Mouse (Mus musculus): ENCODE results near the gene Crip2. TPM values are rescaled to one million over a fixed set of nuclear protein-coding genes. Genes with fewer than 3 reads are reported as not detected.

The Crip2 gene
- total RNA-seq (2021) = 1,000 to 10,000 TPM; 1,259 to 1,405 TPM

- intact Hi-C loops (cut with DNase I) = loop anchor here (1.0 kb wide), 1 partner anchor 23 kb away; no protein-coding TSS in a partner anchor
- DNase-seq = peak; percentile 95 to 97
Observed at GRCm38 (mm10) chr12:113139908-113140615, at the start of gene Crip2. Gene Crip2 (plus strand): TSS chr12:113140236.

GRCm38 (mm10) chr12:113097040-113097439, 43.0 kb upstream of the Crip2 start:
- intact Hi-C loops (cut with DNase I) = no loop called here
- DNase-seq = no peak

GRCm38 (mm10) chr12:113097749-113098281, 42.2 kb upstream of the Crip2 start, which contains the start of gene Mta1:
Gene Mta1 (plus strand): TSS chr12:113098278.
- DNase-seq = peak; percentile 45 to 59
- intact Hi-C loops (cut with DNase I) = no loop called here

- intact Hi-C loops (cut with DNase I) = no loop called here
- DNase-seq = peak; percentile 45 to 48
Observed at GRCm38 (mm10) chr12:113098530-113099151, 41.4 kb upstream of the Crip2 start.

- intact Hi-C loops (cut with DNase I) = no loop called here
Observed at GRCm38 (mm10) chr12:113099470-113100237, 40.4 kb upstream of the Crip2 start.

GRCm38 (mm10) chr12:113100448-113101076, 39.5 kb upstream of the Crip2 start:
- DNase-seq = peak; percentile 69 to 70
- intact Hi-C loops (cut with DNase I) = no loop called here

More at GRCm38 (mm10) chr12:113099470-113100237, 40.4 kb upstream of the Crip2 start:
- no peak for DNase-seq

- intact Hi-C loops (cut with DNase I) = no loop called here
- no peak for DNase-seq
Observed at GRCm38 (mm10) chr12:113101251-113101960, 38.6 kb upstream of the Crip2 start.

- peak; percentile 63 to 77 for DNase-seq
- intact Hi-C loops (cut with DNase I) = loop anchor here (2.0 kb wide), 1 partner anchor 98 kb away; no protein-coding TSS in a partner anchor
Observed at GRCm38 (mm10) chr12:113102461-113102860, 37.6 kb upstream of the Crip2 start.

- intact Hi-C loops (cut with DNase I) = loop anchor here (2.0 kb wide), 1 partner anchor 99 kb away; no protein-coding TSS in a partner anchor
- no peak for DNase-seq
Observed at GRCm38 (mm10) chr12:113103846-113104451, 36.1 kb upstream of the Crip2 start.

- intact Hi-C loops (cut with DNase I) = no loop called here
- DNase-seq = no peak
Observed at GRCm38 (mm10) chr12:113106386-113106785, 33.6 kb upstream of the Crip2 start.

GRCm38 (mm10) chr12:113107431-113108124, 32.5 kb upstream of the Crip2 start:
- intact Hi-C loops (cut with DNase I) = no loop called here

GRCm38 (mm10) chr12:113108528-113109283, 31.3 kb upstream of the Crip2 start:
- DNase-seq = no peak
- intact Hi-C loops (cut with DNase I) = no loop called here

More at GRCm38 (mm10) chr12:113107431-113108124, 32.5 kb upstream of the Crip2 start:
- DNase-seq = no peak

- no peak for DNase-seq
- intact Hi-C loops (cut with DNase I) = no loop called here
Observed at GRCm38 (mm10) chr12:113109801-113110200, 30.2 kb upstream of the Crip2 start.

GRCm38 (mm10) chr12:113114141-113114540, 25.9 kb upstream of the Crip2 start:
- no peak for DNase-seq
- intact Hi-C loops (cut with DNase I) = no loop called here

- intact Hi-C loops (cut with DNase I) = no loop called here
Observed at GRCm38 (mm10) chr12:113114856-113115538, 25.0 kb upstream of the Crip2 start.

GRCm38 (mm10) chr12:113119516-113120410, 20.3 kb upstream of the Crip2 start:
- intact Hi-C loops (cut with DNase I) = loop anchor here (1.0 kb wide), 1 partner anchor 37 kb away; the partner anchor contains the start of gene Tedc1

More at GRCm38 (mm10) chr12:113114856-113115538, 25.0 kb upstream of the Crip2 start:
- no peak for DNase-seq

More at GRCm38 (mm10) chr12:113119516-113120410, 20.3 kb upstream of the Crip2 start:
- DNase-seq = peak; percentile 90 to 93
